Mouse (Mus musculus): ENCODE data around the gene Mpv17l2. TPM values are rescaled to one million over a fixed set of nuclear protein-coding genes. Genes with fewer than 3 reads are reported as not detected.

The Mpv17l2 gene
- total and polyA plus RNA-seq, 2 experiments from 2014 or later: 26.6 to 50.3 TPM

DNA sequence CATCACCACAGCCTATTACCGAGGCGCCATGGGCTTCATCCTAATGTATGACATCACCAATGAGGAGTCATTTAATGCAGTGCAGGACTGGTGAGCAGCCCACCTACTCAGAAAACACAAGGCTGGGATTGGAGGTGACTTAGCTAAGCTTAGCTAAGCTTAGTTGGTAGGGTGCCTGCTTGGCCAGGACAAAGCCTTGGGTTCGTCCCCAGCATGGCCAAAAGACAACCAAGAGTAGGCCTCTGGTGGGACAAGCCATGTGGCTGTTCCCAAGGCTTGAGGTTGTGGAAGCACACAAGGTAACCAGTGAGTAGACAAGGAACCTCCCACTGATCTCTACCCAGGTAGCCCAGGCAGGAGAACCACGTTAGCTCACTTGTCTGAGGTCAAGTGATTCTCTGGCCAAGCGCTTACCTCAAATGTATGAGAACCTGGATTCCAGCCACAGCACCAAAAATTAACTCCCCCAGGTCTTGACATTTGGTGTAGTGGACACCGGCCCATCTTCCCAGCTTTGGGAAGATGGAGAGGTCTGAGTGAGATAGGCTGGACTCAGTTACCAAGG lies 4.2 kb downstream of the Mpv17l2 start:
- ATAC-seq (ENCODE audit: insufficient read depth, low read depth): no peak
- Histone ChIP-seq H3K9me3 (replicated peaks; ENCODE audit: control insufficient read depth, low read length) (no peaks in the 10 kb centered on the region), H3K27ac (ENCODE audit: low read depth) (no peak overlapping the region), H3K36me3 (replicated peaks; ENCODE audit: control insufficient read depth, insufficient read depth, low read length) (peaks cover 28% of the 10 kb centered on the region), H3K4me1 (ENCODE audit: control insufficient read depth, insufficient read depth) (peaks cover 28% of the 10 kb centered on the region), H3K4me3 (ENCODE audit: low read depth, low read length) (no peak overlapping the region), H3K27me3 (ENCODE audit: control insufficient read depth, insufficient read depth, low read length) (no peaks in the 10 kb centered on the region), H3K4me2 (ENCODE audit: low read depth, low read length) (no peak overlapping the region), H3K9ac (replicated peaks; ENCODE audit: low read depth, low read length) (no peak overlapping the region)
- 89% methylated on average over 6 of the region's 6 CpGs for WGBS
- no peak for DNase-seq (ENCODE audit: low spot score)
- no peak for TF ChIP-seq EP300 (IDR thresholded peaks at IDR 0.05; ENCODE audit: low read depth)
- no peak for TF ChIP-seq CTCF (IDR thresholded peaks at IDR 0.05; ENCODE audit: low read depth)

DNA sequence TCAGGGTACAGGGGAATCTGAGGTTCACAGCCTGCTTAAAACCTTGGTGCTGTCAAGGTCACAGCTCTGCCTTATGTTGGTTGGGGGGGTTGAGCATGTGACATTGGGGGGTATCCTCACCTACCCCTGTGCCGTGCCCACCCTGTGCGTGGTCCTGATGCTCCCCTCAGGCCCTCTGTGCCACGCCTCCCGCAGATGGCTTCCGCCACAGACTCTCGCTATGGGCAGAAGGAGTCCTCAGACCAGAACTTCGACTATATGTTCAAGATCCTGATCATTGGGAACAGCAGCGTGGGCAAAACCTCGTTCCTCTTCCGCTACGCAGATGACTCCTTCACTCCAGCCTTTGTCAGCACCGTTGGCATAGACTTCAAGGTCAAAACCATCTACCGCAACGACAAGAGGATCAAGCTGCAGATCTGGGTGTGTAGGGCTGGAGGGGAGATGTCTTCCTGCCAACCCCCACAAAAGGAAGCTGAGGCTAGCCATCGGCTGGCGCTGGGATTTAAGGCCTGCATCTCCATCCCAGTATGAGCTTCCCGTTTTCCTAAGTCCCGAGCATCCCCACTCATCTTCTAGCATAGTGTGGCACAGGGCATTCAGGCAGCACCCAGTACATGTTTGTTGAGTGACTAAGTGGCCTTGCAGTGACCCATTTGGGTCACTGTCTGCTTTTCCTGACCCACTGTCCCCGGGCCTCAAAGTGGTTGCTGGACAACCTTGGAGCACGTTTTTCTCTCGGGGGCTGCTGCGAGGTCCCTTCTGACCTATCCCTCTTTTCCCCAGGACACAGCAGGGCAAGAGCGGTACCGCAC lies 4.9 kb downstream of the Mpv17l2 start:
- H3K4me2 ChIP-seq (ENCODE audit: low read depth, low read length): peak overlapping the region; percentile 92
- no peaks in the 10 kb centered on the region for H3K9me3 ChIP-seq (replicated peaks; ENCODE audit: control insufficient read depth, low read length)
- 80% methylated on average over 24 of the region's 24 CpGs for WGBS
- no peak overlapping the region for H3K27ac ChIP-seq (ENCODE audit: low read depth)
- ATAC-seq (ENCODE audit: insufficient read depth, low read depth) (no peak), DNase-seq (ENCODE audit: low spot score) (no peak)
- peak overlapping the region; percentile 74; the same call in 1 of the 2 replicates for H3K9ac ChIP-seq (replicated peaks; ENCODE audit: low read depth, low read length)
- H3K4me3 ChIP-seq (ENCODE audit: low read depth, low read length): peak overlapping the region; percentile 71
- no peaks in the 10 kb centered on the region for H3K27me3 ChIP-seq (ENCODE audit: control insufficient read depth, insufficient read depth, low read length)
- H3K4me1 ChIP-seq (ENCODE audit: control insufficient read depth, insufficient read depth): peaks cover 28% of the 10 kb centered on the region
- TF ChIP-seq CTCF (IDR thresholded peaks at IDR 0.05; ENCODE audit: low read depth) (no peak), EP300 (IDR thresholded peaks at IDR 0.05; ENCODE audit: low read depth) (no peak)
- H3K36me3 ChIP-seq (replicated peaks; ENCODE audit: control insufficient read depth, insufficient read depth, low read length): peaks cover 28% of the 10 kb centered on the region

GRCm38 (mm10) chr8:70754871-70755660 lies 5.7 kb downstream of the Mpv17l2 start:
- peaks cover 22% of the 10 kb centered on the region for H3K4me1 ChIP-seq (ENCODE audit: control insufficient read depth, insufficient read depth)
- H3K4me3 ChIP-seq (ENCODE audit: low read depth, low read length): peak overlapping the region; percentile 71
- DNase-seq (ENCODE audit: low spot score) (no peak), ATAC-seq (ENCODE audit: insufficient read depth, low read depth) (peak; percentile 22)
- no peaks in the 10 kb centered on the region for H3K9me3 ChIP-seq (replicated peaks; ENCODE audit: control insufficient read depth, low read length)
- H3K9ac ChIP-seq (replicated peaks; ENCODE audit: low read depth, low read length): peak overlapping the region; percentile 74
- peaks cover 28% of the 10 kb centered on the region for H3K36me3 ChIP-seq (replicated peaks; ENCODE audit: control insufficient read depth, insufficient read depth, low read length)
- WGBS: 10% methylated on average over 50 of the region's 50 CpGs
- H3K27ac ChIP-seq (ENCODE audit: low read depth): peak overlapping the region; percentile 73
- H3K27me3 ChIP-seq (ENCODE audit: control insufficient read depth, insufficient read depth, low read length): no peaks in the 10 kb centered on the region
- TF ChIP-seq EP300 (IDR thresholded peaks at IDR 0.05; ENCODE audit: low read depth): no peak
- no peak for TF ChIP-seq CTCF (IDR thresholded peaks at IDR 0.05; ENCODE audit: low read depth)
- H3K4me2 ChIP-seq (ENCODE audit: low read depth, low read length): peak overlapping the region; percentile 92

DNA sequence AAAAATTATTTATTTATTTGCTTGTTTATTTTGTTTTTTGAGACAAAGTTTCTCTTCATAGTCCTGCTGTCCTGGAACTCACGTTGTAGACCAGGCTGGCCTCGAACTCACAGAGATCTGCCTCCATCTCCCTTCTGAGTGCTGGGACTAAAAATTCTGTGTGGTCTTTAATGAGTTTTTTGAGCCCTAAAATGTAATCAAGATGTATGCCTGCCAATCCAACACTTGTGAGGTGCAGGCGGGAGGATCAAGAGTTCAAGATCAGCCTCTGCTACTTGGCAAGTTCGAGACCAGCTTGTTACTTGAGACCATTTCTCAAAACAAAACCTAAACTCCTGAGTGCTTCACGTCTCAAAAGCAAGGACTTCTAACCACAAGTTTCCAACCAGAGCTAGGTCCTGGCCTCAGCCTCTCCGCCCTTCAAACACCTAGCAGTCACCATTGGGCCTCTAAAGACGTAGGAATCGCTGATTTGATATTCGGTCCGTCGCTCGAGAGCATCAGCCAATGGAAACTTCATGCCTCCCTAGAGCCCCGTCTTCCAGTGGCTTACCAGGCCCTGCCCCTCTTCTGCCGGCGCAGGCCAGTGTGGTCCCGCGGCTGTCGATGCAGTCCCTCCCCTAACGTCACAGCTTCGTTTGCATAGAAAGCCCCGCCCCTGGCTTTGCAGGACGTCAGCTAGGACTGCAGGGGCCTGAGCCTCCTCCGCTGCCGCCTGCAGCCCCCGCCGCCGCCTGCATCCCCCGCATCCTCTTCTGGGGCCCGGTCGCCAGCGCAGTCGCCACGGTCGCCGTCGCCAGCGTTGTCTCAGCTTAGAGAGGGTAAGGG lies 6.5 kb downstream of the Mpv17l2 start, which contains the start of gene Rab3a:
Rab3a (plus strand) TSS at position 637 of the 828 bp plus-strand sequence.
- H3K27ac ChIP-seq (ENCODE audit: low read depth): peak within 1 kb of the TSS; percentile 95
- H3K4me1 ChIP-seq (ENCODE audit: control insufficient read depth, insufficient read depth): peaks cover 17% of the 10 kb centered on the region
- 0 out of 2 replicates have a peak, but pooled peaks cover 6% of the 10 kb centered on the region for H3K27me3 ChIP-seq (ENCODE audit: control insufficient read depth, insufficient read depth, low read length)
- 8% methylated on average over 37 of the region's 37 CpGs for WGBS
- H3K9ac ChIP-seq (replicated peaks; ENCODE audit: low read depth, low read length): peak within 1 kb of the TSS; percentile 74
- H3K4me2 ChIP-seq (ENCODE audit: low read depth, low read length): peak within 1 kb of the TSS; percentile 92
- H3K36me3 ChIP-seq (replicated peaks; ENCODE audit: control insufficient read depth, insufficient read depth, low read length): peaks cover 28% of the 10 kb centered on the region
- TF ChIP-seq CTCF (IDR thresholded peaks at IDR 0.05; ENCODE audit: low read depth): no peak
- TF ChIP-seq EP300 (IDR thresholded peaks at IDR 0.05; ENCODE audit: low read depth): no peak
- no peaks in the 10 kb centered on the region for H3K9me3 ChIP-seq (replicated peaks; ENCODE audit: control insufficient read depth, low read length)
- DNase-seq (ENCODE audit: low spot score): peak; percentile 99
- H3K4me3 ChIP-seq (ENCODE audit: low read depth, low read length): peak within 1 kb of the TSS; percentile 71
- ATAC-seq (ENCODE audit: insufficient read depth, low read depth): peak; percentile 95

Data from heart, postnatal 0 days (tissue).